Mouse (Mus musculus) right cerebral cortex, postnatal 14 days (tissue): ENCODE measurements around the gene Calcb.

Source experiments
- DNase-seq: peaks from one replicate; pipeline ENCODE4 v3.0.0; 2022

Gene Calcb

GRCm38 (mm10) chr7:114754196-114754595, 35.8 kb downstream of the Calcb start:
- DNase-seq: no peak

DNA sequence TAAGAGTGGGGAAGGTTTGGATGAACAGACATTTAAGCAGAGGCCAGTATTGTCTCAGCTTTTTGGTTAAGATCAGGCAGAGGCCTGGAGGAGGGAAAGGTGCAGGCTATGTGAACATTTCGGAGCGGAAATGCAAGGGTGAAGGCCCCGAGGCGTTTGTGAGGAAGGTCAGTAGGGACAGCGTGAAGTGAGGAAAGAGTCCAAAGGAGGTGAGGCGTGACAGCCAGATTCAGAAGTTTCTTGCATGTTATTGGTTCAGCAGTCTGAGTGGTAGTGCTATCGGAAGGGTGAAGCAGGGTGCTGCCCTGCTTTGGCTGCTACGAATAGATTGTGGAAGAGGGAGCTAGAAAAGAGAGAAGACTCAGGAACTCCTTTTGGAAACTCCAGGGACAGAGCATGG, 36.2 kb downstream of the Calcb start:
- DNase-seq: no peak

- DNase-seq: no peak
Observed at GRCm38 (mm10) chr7:114762660-114763059, 44.2 kb downstream of the Calcb start.

DNA sequence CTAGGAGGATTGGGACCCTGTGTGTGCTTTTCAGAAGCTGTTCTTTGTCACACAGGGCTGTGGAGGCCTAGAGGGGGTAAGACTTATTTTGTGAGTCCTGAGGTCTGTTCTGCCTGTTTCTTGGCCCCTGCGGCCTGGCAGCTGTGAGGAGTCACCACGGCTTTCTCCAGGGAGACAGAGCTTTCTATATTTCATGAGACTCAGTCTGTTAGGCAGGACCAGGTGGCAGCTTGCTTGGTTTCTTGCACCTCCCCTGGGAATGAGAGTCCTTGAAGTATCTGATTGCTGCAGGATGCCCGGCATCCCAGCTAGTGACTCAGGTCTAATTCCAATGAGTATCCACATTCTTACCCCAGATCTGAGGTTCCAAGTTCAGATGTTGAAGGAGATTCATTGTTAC, 46.8 kb downstream of the Calcb start:
- no peak for DNase-seq

DNA sequence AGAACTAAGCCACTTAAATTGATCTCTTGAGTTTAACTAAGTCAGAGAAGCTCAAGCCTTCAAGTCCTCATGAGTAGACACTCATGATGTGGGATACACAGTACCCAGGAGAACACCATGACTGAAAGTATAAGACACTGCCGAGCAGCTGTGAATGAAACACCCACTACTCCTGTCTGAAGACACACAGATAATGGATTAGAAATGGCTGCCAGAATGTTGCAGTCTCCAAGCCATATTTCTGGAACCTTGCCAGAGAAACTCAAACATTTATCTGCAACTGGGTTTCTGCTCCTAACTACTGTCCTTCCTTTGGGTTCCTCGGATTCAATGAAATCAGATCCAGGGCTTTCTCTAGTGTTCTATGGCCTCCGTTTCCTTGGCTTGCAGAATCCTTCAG, 48.1 kb downstream of the Calcb start:
- no peak for DNase-seq

DNA sequence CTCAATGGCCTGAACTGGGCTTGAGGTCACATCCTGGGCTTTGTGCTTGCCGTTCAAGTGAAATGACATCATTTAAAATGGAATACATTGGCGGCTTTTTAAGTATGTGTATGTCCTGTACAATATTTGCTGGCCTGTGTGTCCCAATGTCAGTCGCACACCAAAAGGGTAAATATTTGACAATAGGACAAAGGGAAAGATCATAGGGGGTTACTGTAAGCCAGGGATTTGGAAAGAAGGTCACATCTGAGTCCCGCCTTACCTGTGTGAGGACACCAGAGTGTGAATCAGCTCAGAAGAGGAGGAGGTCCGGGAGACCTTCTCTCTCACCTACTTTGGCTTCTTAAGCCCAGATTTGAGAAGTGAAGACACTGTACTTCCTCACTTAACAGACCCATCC, 50.1 kb downstream of the Calcb start:
- no peak for DNase-seq

DNA sequence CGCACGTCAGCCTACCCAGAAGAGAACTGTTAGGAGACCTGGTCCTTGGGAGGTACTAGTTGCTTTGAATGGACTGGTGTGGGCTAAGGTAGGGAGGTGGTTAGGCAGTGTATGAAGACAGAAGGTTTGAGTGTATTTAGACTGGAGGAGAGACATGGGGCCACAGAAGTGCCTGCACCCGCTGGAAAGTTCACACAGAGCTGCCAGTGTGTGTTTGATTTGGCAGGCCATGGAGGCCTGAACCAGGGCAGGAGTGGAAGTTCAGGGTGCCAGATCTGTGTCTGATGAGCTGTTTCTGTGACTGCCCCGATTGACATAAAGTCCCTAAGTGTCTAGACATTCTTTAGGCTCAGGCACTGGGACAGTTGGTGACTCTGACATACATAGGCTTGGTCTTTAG, 50.6 kb downstream of the Calcb start:
- no peak for DNase-seq

- no peak for DNase-seq
Observed at GRCm38 (mm10) chr7:114770586-114770985, 52.1 kb downstream of the Calcb start.

- no peak for DNase-seq
Observed at GRCm38 (mm10) chr7:114771801-114772200, 53.4 kb downstream of the Calcb start.
